In genomic region chr13:39647367-39647766, GRCm38 (mm10) we compare ENCODE assay signal across 9 mouse cellular contexts.
DNase-seq lines count a peak whose midpoint lies in the region; ATAC-seq and TF ChIP-seq lines count a peak whose summit lies in the region.
"Had no signal": no experiment of that assay in that cellular context is flagged by ENCODE, and none has a peak within 500 bp of the region (broad histone marks: within the 10 kb centered on the region; RNA-seq: fewer than 3 reads in every experiment).

No protein-coding gene starts in this region.

- H3K36me3 ChIP-seq in forebrain, postnatal 0 days (ENCODE audit: insufficient read depth) = no peaks in the 10 kb centered on the region

- no peak overlapping the region for H3K27ac ChIP-seq in forebrain, postnatal 0 days (ENCODE audit: low read depth, low read length)
- H3K27ac ChIP-seq: macrophage had no signal

- peak; percentile 13 for DNase-seq in ovary, postnatal 14 days (ENCODE audit: low spot score)
- DNase-seq in ovary, adult 18-20 months (ENCODE audit: low spot score) = no peak
- peak; percentile 63 for DNase-seq in cerebellum, adult 11-12 months
- peak; percentile 81 for DNase-seq in forebrain, postnatal 0 days
- DNase-seq in layer of hippocampus, postnatal 14 days (ENCODE audit: low spot score in 2 of 2) = peak; percentile 54 to 58
- DNase-seq in mesoderm, embryonic 11.5 days (ENCODE audit: low read depth, low spot score) = peak; percentile 16
- DNase-seq in yolk sac, embryonic 10.5 days (ENCODE audit: low spot score) = peak; percentile 9
- DNase-seq in T-cell, adult 2 months (ENCODE audit: low spot score) = no peak

- WGBS in forebrain, postnatal 0 days = 17% methylated on average over 9 of the region's 9 CpGs

- peak; percentile 66 for ATAC-seq in forebrain, postnatal 0 days

- no peak overlapping the region for H3K4me2 ChIP-seq in forebrain, postnatal 0 days (ENCODE audit: low read depth)

- TF ChIP-seq CTCF in forebrain, postnatal 0 days (IDR thresholded peaks at IDR 0.05; ENCODE audit: low read depth) = peak; percentile 77

- no peaks in the 10 kb centered on the region for H3K9me3 ChIP-seq in forebrain, postnatal 0 days (ENCODE audit: low read length)

- no peaks in the 10 kb centered on the region for H3K27me3 ChIP-seq in forebrain, postnatal 0 days (ENCODE audit: insufficient read depth, low read length)

- no peaks in the 10 kb centered on the region for H3K4me1 ChIP-seq in forebrain, postnatal 0 days (ENCODE audit: insufficient read depth)

- H3K4me3 ChIP-seq in forebrain, postnatal 0 days (ENCODE audit: low read depth, low read length) = no peak overlapping the region

- no peak overlapping the region for H3K9ac ChIP-seq in forebrain, postnatal 0 days

Comparison
In these comparisons a context has a peak if more than half of its experiments do, and no peak if none do; other contexts are left out.
1. DNase-seq: peak in ovary, postnatal 14 days (single experiment), cerebellum, adult 11-12 months (single experiment), forebrain, postnatal 0 days (single experiment), layer of hippocampus, postnatal 14 days (2 of 2), mesoderm, embryonic 11.5 days (single experiment) and yolk sac, embryonic 10.5 days (single experiment); none in ovary, adult 18-20 months (single experiment) and T-cell, adult 2 months (single experiment).